20 mouse cellular contexts compared by ENCODE assay signal in the genomic region with DNA sequence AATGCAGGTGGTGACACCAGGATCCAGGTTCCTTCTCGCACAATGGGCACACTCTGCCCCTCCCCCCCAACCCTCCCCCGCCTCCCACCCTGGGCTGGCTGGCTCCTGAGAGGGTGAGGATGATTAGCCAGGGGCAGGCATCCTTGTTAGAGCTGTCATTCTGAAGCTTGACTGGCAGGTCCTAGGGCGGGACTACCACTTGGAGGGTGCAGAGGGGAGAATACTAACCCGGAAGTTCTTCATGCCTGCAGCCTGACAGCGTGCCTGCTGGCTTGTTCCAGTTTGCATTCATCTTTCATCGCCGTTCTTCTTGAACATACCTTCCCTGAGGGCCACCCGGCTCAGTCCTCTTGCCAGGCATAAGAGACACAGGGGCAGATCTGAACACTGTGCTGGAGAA.
DNase-seq lines count a peak whose midpoint lies in the region; ATAC-seq lines count a peak whose summit lies in the region.
"Had no signal": no experiment of that assay in that cellular context is flagged by ENCODE, and none has a peak within 500 bp of the region (broad histone marks: within the 10 kb centered on the region; RNA-seq: fewer than 3 reads in every experiment).

No protein-coding gene starts in this region.

- 38% methylated on average over 8 of the region's 8 CpGs for WGBS in midbrain, embryonic 11.5 days
- WGBS in midbrain, embryonic 15.5 days: 36% methylated on average over 8 of the region's 8 CpGs
- 30% methylated on average over 8 of the region's 8 CpGs for WGBS in embryonic facial prominence, embryonic 10.5 days
- 41% methylated on average over 8 of the region's 8 CpGs for WGBS in forebrain, embryonic 16.5 days

- no peaks in the 10 kb centered on the region; the same call in 1 of the 2 replicates for H3K27me3 ChIP-seq in midbrain, embryonic 11.5 days (ENCODE audit: control insufficient read depth, insufficient read depth, low read length)
- 0 out of 2 replicates have a peak, but pooled peaks cover 3% of the 10 kb centered on the region for H3K27me3 ChIP-seq in midbrain, embryonic 15.5 days (replicated peaks)
- peaks cover 34% of the 10 kb centered on the region for H3K27me3 ChIP-seq in embryonic facial prominence, embryonic 10.5 days (replicated peaks; ENCODE audit: low read depth, poor library complexity, severe bottlenecking)
- H3K27me3 ChIP-seq in forebrain, embryonic 16.5 days (replicated peaks; ENCODE audit: control insufficient read depth, insufficient read depth, low read length): no peaks in the 10 kb centered on the region
- H3K27me3 ChIP-seq: liver, embryonic 15.5 days had no signal

- H3K36me3 ChIP-seq in midbrain, embryonic 11.5 days (ENCODE audit: control insufficient read depth, insufficient read depth, low read length): no peaks in the 10 kb centered on the region
- no peaks in the 10 kb centered on the region for H3K36me3 ChIP-seq in midbrain, embryonic 15.5 days (replicated peaks)
- H3K36me3 ChIP-seq in embryonic facial prominence, embryonic 10.5 days (replicated peaks): no peaks in the 10 kb centered on the region
- no peaks in the 10 kb centered on the region for H3K36me3 ChIP-seq in forebrain, embryonic 16.5 days (ENCODE audit: control insufficient read depth, insufficient read depth)
- H3K36me3 ChIP-seq: liver, embryonic 15.5 days had no signal

- H3K9ac ChIP-seq in midbrain, embryonic 11.5 days (ENCODE audit: low read length): no peak overlapping the region
- no peak overlapping the region for H3K9ac ChIP-seq in midbrain, embryonic 15.5 days
- H3K9ac ChIP-seq in forebrain, embryonic 16.5 days (replicated peaks; ENCODE audit: low read depth, low read length): no peak overlapping the region
- H3K9ac ChIP-seq: hindbrain, embryonic 14.5 days; liver, embryonic 15.5 days had no signal

- peak; percentile 43; the same call in 1 of the 2 replicates for ATAC-seq in midbrain, embryonic 11.5 days (ENCODE audit: low FRiP score)
- no peak for ATAC-seq in midbrain, embryonic 15.5 days (replicated peaks)
- no peak for ATAC-seq in forebrain, embryonic 16.5 days
- ATAC-seq: CD4-positive, CD25-positive, alpha-beta regulatory T cell, adult 4 months; intestine, postnatal 0 days had no signal

- no peaks in the 10 kb centered on the region for H3K9me3 ChIP-seq in midbrain, embryonic 11.5 days (ENCODE audit: control insufficient read depth, low read length)
- no peaks in the 10 kb centered on the region for H3K9me3 ChIP-seq in midbrain, embryonic 15.5 days
- no peaks in the 10 kb centered on the region for H3K9me3 ChIP-seq in embryonic facial prominence, embryonic 10.5 days
- no peaks in the 10 kb centered on the region for H3K9me3 ChIP-seq in forebrain, embryonic 16.5 days (ENCODE audit: control insufficient read depth, low read length)
- H3K9me3 ChIP-seq: liver, embryonic 15.5 days had no signal

- peaks cover 20% of the 10 kb centered on the region for H3K4me1 ChIP-seq in midbrain, embryonic 11.5 days (ENCODE audit: control insufficient read depth, insufficient read depth, low read length)
- peaks cover 52% of the 10 kb centered on the region for H3K4me1 ChIP-seq in midbrain, embryonic 15.5 days
- peaks cover 55% of the 10 kb centered on the region for H3K4me1 ChIP-seq in embryonic facial prominence, embryonic 10.5 days
- H3K4me1 ChIP-seq in forebrain, embryonic 16.5 days (replicated peaks; ENCODE audit: control insufficient read depth, insufficient read depth, low read length): peaks cover 95% of the 10 kb centered on the region
- H3K4me1 ChIP-seq: liver, embryonic 15.5 days had no signal

- DNase-seq in midbrain, embryonic 11.5 days (ENCODE audit: low spot score, missing footprints): no peak
- DNase-seq in embryonic facial prominence, embryonic 10.5 days (ENCODE audit: low spot score): peak; percentile 36
- no peak for DNase-seq in adrenal gland, adult 8-10 months
- no peak for DNase-seq in right cerebral cortex, adult 2 months (ENCODE audit: low spot score in 2 of 2)
- no peak for DNase-seq in lung, postnatal 25 days (ENCODE audit: low spot score)
- DNase-seq: adrenal gland, adult 2 months; cerebellum, adult 11 months; cerebellum, postnatal 25 days; gastrocnemius, postnatal 10 days; heart, adult 2 months; kidney, postnatal 10 days; lung, postnatal 10 days; thymus, postnatal 36 days had no signal

- no peak overlapping the region for H3K4me2 ChIP-seq in midbrain, embryonic 11.5 days
- no peak overlapping the region for H3K4me2 ChIP-seq in midbrain, embryonic 15.5 days
- H3K4me2 ChIP-seq in forebrain, embryonic 16.5 days (ENCODE audit: low read length): no peak overlapping the region
- H3K4me2 ChIP-seq: hindbrain, embryonic 14.5 days; liver, embryonic 15.5 days had no signal

- no peak overlapping the region for H3K4me3 ChIP-seq in midbrain, embryonic 11.5 days (ENCODE audit: low read depth, low read length)
- no peak overlapping the region for H3K4me3 ChIP-seq in midbrain, embryonic 15.5 days
- H3K4me3 ChIP-seq in embryonic facial prominence, embryonic 10.5 days: no peak overlapping the region
- H3K4me3 ChIP-seq in forebrain, embryonic 16.5 days (replicated peaks; ENCODE audit: low read length): no peak overlapping the region
- H3K4me3 ChIP-seq: heart, adult 2 months; liver, embryonic 15.5 days had no signal

- no peak overlapping the region for H3K27ac ChIP-seq in midbrain, embryonic 11.5 days (ENCODE audit: low read depth, low read length)
- H3K27ac ChIP-seq in midbrain, embryonic 15.5 days: no peak overlapping the region
- H3K27ac ChIP-seq in embryonic facial prominence, embryonic 10.5 days (replicated peaks): no peak overlapping the region
- H3K27ac ChIP-seq in forebrain, embryonic 16.5 days (ENCODE audit: low read length): peak overlapping the region; percentile 94
- H3K27ac ChIP-seq: heart, adult 2 months; liver, embryonic 15.5 days; stomach, postnatal 0 days had no signal
